Mouse (Mus musculus) lung, postnatal 4 days (tissue): Measurements from ENCODE around the gene Mthfsd.
"Not testable (repeated sequence)": the region's sequence is repeated elsewhere in the genome, so short reads cannot be mapped to it uniquely, and the experiment has no call there.

ENCODE experiments used
- DNase-seq, 2 experiments: peaks; one replicate each; pipeline ENCODE4 v3.0.0; 2021

Mthfsd gene

GRCm38 (mm10) chr8:121107668-121108656 lies at the start of gene Mthfsd:
Mthfsd (minus strand) TSS chr8:121108392.
- DNase-seq = peak; percentile 98 to 99

GRCm38 (mm10) chr8:121156990-121157491 lies 48.8 kb upstream of the Mthfsd start:
- no peak for DNase-seq

- peak; percentile 67 to 72 for DNase-seq
Observed at GRCm38 (mm10) chr8:121152394-121152793, 44.2 kb upstream of the Mthfsd start.

- DNase-seq = no peak
Observed at GRCm38 (mm10) chr8:121148573-121149083, 40.4 kb upstream of the Mthfsd start.

- not testable (repeated sequence) for DNase-seq
Observed at GRCm38 (mm10) chr8:121145457-121146134, 37.4 kb upstream of the Mthfsd start.

GRCm38 (mm10) chr8:121136856-121137255 lies 28.7 kb upstream of the Mthfsd start:
- DNase-seq = no peak

- DNase-seq = no peak
Observed at GRCm38 (mm10) chr8:121134512-121134911, 26.3 kb upstream of the Mthfsd start.

- DNase-seq = no peak
Observed at GRCm38 (mm10) chr8:121134102-121134501, 25.9 kb upstream of the Mthfsd start.

- no peak for DNase-seq
Observed at GRCm38 (mm10) chr8:121132961-121133513, 24.8 kb upstream of the Mthfsd start.

GRCm38 (mm10) chr8:121130522-121130921 lies 22.3 kb upstream of the Mthfsd start:
- DNase-seq = peak; percentile 43 to 56

- no peak for DNase-seq
Observed at GRCm38 (mm10) chr8:121129265-121129940, 21.2 kb upstream of the Mthfsd start.

GRCm38 (mm10) chr8:121128531-121129264 lies 20.5 kb upstream of the Mthfsd start:
- DNase-seq = peak in 1 of 2 experiments; percentile 21

- DNase-seq = peak; percentile 20 to 46
Observed at GRCm38 (mm10) chr8:121127756-121128375, 19.7 kb upstream of the Mthfsd start, which contains the start of gene Foxl1. Foxl1 (plus strand) TSS chr8:121127940.

GRCm38 (mm10) chr8:121127291-121127701 lies 19.1 kb upstream of the Mthfsd start:
- DNase-seq = peak; percentile 70 to 80

- no peak for DNase-seq
Observed at GRCm38 (mm10) chr8:121126694-121127093, 18.5 kb upstream of the Mthfsd start.

GRCm38 (mm10) chr8:121126191-121126590 lies 18.0 kb upstream of the Mthfsd start:
- no peak for DNase-seq

- peak; percentile 79 to 87 for DNase-seq
Observed at GRCm38 (mm10) chr8:121125311-121125876, 17.2 kb upstream of the Mthfsd start.

- peak in 1 of 2 experiments; percentile 16 for DNase-seq
Observed at GRCm38 (mm10) chr8:121124547-121125239, 16.5 kb upstream of the Mthfsd start.

GRCm38 (mm10) chr8:121123113-121123512 lies 14.9 kb upstream of the Mthfsd start:
- DNase-seq = no peak

- no peak for DNase-seq
Observed at GRCm38 (mm10) chr8:121122368-121122767, 14.2 kb upstream of the Mthfsd start.
